Mouse (Mus musculus) testis, postnatal 14 days (tissue): ENCODE results near the gene Kcnab1.

Experiments used
- DNase-seq: peaks from one replicate; pipeline ENCODE4 v3.0.0; 2021; ENCODE audit warnings: low spot score

The Kcnab1 gene

DNA sequence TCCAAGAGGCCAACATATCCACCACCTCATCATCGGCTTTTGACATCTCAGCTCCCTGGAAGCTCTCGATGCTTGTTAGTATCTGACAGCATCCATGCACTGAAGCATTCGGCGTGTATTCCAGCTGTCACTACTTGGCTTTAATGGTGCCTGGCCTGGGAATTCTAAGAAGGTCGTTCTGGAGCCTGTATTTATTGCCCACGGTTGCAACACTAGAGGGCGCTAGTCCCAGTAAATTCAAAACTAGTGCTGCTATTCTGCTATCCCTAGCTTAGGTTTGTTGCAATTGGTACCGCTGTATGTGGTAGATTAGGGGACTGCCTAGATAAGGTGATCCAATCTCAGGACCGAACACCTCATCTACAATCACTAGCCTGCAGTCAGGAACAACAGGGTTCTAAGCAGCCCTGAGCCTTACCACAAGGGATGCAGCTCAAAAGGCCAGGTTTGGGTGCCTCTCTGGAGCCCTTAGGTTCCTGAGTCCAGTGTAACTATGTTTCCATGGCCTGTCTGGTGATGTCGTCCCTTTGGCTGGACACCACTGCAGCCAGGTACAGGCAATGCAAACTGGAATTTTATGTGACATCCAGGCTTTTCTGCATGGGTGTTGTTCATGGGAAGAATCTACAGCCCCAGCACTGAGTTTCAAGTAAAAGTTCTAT is 208.8 kb downstream of the Kcnab1 start:
- DNase-seq, result no peak

DNA sequence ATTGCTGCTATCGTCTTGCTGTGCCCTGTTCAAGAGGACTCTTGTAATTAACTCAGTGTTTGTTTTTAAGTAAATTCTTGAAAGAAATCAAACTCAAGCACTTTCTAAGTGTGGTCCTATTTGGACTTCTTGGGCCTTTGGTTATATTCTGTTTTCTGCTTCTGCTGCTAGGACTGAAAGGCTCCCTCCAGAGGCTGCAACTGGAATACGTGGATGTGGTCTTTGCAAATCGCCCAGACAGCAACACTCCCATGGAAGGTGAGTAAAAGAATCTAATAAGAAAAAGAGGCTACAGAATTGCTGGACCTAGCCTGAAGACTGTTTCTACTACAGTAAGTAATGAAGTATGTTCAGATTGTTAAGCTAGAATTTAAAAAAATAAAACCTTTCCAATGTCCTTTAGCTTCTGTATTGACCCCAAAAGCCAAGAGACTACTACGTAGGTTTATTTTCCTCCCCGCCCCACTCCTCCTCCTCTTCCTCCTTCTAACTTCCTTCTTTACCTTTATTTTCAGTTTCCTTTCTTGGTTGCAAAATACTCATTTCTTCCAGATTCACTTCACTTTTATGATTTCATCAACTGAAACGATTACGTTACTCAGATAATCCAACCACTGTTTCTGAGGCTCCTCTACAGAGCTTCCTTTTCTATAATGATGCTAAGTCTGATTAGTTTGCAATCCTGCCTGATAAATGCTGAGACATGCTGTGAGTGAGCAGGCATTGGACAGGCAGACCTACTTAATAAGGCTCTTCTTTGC is 210.2 kb downstream of the Kcnab1 start:
- no peak for DNase-seq

DNA sequence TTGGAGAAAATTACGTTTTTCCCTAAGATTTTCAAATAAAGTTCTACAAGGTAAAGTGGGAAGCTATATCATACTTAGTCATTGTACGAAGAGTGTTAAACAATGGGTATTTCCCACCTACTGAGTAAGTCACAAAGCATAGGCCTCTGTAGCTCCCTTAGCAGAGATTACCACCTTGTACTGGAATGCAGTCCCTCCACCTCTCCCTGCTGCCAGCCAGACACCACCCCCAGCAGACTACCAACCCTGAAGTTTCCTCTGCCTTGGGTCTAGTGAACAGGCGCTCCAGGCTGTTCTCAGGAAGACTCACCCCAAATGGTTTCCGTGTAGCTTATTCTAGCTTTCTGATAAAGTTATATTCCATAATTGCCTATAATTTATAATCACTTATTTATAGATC is 211.8 kb downstream of the Kcnab1 start:
- no peak for DNase-seq

DNA sequence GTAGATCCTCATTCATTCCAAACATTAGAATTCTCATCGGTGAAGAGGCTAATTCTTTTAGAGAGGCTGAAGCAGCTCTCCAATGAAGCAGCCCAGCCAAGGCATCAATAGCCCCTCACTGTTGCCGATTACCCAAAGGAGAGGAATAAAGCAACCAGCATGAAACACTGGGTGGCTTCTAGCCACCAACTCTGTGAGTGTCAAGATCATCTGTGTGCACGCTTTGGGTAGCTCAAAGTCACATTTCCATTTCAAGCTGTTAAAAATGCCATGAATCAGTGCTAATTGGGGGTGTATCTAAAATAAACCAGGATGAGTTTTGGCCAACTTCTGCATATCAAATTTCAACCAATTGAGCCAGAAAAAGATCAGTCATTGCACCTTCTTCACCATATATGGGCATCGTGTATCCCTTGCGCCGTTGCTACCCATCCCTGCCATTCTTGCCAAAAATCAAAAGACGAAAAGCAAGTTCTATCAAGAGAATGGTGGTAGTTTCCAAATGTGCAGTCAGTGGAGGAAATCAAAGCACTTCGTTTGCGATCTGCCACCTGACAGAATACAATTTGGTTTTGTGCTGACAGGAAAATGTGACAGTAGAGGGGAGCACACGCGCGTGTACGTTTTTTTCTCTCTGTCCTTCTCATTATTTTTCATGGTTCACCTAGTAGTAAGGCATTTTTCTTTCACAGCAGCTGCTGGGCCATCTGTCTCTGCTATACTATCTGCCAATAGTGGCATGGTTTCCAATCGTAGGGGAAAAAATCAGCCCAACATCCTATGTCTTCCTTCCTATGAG is 213.0 kb downstream of the Kcnab1 start:
- DNase-seq, result no peak

DNA sequence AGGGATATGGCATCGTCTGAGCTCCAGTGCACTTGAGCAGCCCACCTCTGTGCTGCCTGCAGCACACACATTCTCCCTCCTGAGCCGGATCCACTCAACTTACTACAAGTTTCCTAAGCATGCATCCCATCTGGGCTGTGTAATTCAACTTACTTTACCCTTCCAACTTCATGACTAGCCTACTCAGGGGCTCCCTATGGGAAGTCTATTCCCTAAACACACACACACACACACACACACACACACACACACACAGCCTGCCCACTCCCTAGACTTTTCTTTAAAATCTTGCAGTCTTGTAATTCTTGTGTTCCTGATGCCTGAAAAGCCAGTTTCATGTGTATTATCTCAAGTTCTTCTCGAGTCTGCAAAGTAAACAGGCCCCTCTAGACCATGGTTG is 216.1 kb downstream of the Kcnab1 start:
- no peak for DNase-seq

DNA sequence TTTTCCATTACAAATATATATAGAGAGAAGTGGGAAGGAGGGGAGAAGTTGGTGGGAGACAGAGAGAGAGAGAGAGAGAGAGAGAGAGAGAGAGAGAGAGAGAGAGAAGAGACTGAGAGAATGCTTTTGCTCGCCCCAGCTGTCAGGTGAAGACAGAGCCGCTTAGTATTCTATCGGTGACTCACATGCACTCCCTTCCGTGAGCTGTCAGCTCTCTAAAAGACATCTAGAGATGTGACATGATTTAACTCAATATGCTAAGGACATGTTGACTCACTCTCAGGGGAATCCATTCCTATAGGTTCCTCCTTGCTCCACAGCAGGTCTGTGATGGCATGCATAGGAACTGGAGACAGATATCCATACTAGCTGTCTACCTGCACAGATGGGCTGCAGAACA is 219.6 kb downstream of the Kcnab1 start:
- no peak for DNase-seq

DNA sequence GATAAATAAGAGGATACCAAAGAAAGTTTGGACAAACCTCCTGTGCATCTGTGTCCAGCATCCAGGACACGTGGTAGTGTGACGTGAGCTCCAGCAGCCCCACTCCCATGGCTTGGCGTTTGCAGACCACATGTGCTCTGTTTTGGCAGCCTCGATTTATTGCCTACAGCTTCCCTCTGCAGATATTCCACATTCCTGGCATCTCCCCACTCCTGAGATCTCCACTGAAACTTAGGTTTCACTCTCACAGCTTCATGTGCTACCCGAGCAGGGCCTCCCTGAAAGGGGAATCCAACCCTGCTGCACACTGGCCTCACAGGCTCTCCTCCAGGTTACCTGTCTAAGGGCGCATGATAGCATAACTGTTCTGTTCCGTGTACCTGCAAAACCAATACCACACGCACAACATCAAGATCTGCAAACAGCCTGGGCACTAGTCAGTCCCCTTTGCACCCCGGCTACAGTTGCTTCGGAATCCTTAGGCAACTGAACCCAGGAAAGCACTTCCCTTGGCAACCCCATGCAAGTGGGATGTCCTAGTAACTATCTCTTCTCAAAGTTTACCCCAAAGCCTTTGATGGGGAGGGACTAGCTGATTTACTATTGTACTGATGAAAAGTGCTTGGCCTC is 228.8 kb downstream of the Kcnab1 start:
- DNase-seq, result no peak

DNA sequence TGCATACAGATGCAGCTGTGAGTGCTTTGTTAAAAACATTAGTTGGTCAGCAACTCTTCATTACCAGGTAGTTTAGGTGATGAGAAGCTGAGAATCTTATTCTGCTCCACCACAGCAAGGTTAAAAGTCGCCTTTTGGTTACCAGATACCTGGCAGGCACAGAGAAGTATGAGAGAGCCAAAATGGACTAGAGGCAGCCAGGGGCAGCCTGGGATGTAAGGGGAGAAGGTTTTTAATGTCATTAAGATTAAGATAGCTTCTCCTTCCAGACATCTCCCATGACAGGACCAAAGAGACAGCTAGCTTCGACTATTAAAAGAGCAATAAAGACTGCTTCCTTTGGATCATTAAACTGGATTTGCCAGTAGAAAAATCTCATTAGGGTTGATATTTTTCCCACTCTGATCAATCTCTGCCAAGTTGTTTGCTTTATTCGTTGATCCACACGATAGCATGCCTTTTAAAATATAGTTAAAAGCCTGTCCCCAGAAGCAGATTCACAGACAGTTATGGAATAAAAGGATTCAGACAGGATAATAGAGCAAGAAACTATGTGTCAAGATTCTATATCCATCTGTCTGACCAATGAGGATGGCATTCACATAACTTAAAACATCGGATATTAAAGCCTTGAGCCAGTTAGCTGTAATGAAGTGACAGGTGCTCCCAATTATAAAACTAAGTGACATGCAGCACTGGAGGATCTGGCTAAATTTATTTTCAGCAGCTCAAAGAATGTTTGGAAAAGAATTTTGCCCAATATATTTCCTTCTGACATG is 231.2 kb downstream of the Kcnab1 start:
- no peak for DNase-seq

DNA sequence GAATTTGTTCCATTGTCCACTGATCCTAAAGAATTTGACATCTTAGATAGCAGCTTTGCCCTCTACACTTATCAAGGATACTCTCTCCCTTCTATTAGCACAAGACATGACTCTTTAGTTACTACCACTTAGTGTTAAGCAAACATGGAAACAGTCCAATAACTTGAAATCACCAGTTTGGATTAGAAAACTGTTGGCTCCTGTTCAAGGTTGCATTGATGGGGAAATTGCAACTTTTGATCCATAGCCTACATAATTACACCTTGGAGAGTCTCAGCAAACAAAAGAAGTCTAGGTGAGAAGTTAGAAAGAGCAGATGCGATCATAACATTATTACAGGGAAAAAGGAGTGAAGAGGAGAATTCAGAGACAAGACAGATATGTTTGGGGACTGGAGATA is 237.0 kb downstream of the Kcnab1 start:
- DNase-seq, result no peak

DNA sequence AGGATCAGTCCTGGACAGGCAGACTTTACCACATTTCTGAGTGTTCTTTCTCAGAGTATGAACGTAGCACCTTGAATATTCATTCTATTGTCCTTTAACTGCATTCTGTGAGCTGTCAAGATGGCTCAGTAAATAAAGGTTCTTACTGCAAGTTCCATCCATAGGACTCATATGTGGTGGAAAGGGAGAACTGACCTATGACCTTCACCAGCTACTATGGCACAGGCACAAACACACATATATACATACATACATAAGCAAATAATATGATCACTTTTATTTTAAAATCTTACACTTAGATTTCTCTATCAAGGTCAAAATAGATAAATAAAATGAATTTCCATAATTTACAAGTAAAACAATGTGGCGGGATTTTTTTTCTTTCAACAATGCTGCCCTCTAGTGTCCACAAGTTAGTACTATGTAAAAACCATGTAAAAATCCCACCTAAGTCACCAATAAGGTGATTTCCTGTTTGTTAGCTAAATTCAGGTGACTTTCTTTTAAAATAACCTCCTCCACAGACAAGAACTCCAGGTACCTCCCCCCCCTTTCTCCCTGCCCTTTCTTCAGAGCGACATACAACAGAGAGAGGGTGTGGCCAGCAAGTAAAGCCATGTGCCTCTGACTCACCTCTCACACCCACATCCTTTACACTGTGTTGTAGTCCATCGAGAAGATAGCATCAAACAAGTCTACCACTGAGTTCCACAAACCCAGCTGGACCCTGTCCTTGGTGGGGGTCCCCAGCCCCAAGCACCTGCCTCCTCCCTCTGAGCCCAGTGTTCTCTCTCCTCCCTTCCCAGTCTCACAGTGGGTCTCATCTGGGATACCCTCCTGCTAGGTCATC is 243.3 kb downstream of the Kcnab1 start:
- no peak for DNase-seq

DNA sequence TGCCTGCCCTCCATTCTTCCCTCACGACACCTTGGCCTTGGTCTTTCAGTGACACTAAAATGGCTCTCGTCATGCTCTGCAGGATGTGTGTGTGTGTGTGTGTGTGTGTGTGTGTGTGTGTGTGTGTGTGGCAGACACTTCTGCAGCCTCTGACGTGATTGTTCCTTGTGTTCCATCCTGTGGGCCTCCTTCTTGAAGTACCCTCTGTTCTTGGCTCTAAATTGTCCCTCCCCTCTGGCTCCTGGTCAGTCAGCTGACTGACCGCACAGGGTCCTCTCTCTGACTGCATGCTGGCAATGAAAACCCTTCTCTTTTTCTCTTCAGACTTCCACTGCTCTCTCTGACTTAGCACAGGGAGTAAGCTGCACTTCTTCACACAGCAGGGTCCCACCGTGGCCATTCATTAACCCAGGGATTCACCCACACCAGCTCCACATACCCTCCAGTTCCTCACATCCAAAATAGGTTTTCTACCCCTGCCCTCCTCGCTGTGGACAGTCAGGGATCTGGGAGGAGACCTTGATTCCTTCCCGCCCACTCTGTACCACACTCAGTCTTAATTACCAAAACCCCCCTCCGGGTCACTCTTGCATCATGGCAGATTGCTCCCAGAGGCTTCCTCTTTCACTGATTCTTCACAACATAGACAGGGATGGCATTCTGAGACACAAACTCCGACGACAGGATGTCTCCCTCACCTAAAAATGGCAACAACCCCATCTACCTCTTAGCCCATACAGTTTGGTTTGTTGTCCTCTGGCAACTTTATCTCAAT is 244.3 kb downstream of the Kcnab1 start:
- DNase-seq, result no peak

DNA sequence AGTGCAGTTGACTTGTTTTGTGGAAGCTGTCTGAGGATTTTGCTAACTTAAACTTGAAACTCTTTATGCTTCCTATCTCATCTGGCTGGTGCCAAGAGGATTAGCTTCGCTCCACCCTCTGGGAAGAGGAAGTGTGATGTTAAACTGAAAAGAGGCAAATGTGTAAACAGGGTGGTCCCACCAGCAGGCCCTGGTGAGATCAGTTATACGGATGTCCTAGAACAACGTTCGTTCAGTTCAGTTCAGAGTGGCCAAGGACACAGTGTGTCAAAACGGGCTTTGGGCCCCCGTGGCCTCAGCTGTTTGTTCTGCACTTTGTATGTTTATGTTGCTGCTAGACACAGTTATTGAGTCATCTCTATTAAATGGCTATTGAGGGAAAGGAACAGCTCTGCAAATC is 246.3 kb downstream of the Kcnab1 start:
- no peak for DNase-seq

DNA sequence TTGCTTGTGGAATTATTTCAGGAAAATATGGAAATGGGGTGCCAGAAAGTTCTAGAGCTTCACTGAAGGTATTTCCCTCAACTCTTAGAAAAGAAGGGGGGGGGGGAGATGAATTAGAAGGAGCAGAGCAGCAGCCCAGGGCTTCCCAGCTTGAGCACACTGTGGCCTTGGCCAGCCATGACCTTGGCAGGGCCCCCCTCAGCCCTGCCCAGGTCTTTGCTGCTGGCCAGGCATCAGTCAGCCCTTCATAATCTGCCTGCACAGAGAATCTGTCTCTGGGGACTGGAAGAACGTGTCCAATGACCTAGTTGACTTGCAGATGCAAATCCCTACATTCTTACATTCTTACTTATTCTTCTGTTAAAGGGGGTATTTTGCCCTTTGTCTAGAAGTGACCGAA is 249.1 kb downstream of the Kcnab1 start:
- DNase-seq, result no peak

DNA sequence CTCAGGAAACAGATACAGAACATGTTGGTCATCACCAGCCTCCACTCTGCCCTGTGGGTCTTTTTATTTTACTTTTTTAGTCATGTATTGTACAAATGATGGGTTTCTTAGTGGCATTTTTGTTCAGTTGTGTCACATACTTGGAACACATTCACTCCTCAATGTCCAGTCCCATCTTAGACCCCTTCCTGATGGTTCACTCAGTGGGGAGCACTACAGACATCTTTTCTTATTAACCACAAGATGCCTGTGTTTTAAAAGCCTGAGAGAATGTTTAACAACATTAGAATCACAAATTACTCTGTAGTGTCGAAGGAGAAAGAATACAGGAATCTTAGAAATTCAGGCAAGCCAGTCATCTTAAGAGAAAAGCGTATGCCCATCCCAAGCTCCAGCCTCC is 249.7 kb downstream of the Kcnab1 start:
- no peak for DNase-seq

DNA sequence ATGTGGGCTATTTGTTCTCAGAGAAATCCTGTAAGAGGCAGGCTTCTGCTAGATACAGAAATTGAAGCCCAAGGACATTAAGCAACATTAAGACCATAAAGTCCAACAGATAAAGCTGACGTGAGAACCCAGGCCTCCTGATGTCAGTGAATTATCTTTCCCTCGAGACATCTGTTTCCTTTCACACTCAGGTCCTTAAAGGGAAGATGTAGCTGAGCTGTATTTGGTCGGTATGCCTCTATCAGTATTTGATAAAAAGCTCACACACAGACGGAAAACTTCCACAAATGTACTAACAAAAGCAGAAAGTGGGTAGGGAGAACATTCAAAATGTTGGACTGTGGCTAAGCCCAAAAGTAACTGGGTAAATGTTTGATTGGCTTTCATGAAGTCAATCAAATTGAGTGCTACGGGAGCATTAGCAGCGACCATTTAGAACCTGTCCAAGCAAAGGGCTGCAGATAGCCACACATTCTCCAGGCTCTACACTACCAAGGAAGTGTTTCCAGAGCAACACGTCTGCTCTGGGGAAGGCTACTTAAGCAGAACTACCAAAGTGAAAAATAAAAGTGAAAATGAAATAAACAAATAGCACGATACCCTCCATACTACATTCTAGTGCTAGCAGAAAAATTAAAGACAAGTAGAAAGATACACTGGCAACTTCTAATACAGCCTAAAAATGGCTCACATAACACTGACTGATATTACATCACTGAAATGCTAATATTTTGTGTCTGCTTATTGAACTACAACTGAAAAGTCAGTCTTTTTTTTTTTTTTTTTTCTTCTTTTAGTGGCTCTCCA is 251.2 kb downstream of the Kcnab1 start:
- DNase-seq, result no peak

DNA sequence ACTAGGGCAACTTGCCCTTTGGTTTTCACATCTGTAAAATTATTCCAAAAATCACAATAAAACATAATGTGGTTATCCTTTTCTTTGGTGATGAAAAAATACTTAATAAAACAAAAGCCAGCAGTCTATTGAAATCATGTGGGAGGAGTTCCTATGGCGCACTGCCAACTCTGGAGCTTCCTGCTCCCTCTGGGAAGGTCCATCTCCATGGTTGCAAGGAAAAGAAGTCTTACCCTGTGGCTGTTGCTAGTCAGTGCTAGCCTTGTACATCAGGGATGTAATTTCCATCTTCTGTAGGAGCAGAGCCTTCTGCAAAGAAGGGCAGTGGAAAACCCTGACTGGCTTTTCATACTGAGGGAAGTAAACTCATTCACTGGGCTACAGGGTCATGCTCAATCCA is 254.3 kb downstream of the Kcnab1 start:
- DNase-seq, result no peak

DNA sequence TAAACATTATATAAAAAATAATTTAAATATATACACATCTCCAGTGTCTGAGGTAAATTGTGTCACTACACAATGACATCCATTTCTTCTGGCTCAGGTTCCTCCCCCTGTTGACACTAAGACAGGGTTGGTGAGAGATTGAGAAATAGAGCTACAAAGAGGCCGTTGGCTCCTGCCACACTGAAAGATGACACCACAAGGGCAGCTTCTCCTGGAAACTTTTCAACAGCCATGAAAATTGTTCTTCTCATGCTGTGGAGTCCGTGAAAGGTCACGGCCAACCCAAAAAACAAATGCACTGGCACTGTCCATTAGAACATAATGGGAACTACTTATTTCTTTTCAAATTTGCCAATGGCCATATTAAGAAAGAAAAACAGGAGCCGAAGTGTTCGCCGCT is 256.0 kb downstream of the Kcnab1 start:
- DNase-seq, result no peak

DNA sequence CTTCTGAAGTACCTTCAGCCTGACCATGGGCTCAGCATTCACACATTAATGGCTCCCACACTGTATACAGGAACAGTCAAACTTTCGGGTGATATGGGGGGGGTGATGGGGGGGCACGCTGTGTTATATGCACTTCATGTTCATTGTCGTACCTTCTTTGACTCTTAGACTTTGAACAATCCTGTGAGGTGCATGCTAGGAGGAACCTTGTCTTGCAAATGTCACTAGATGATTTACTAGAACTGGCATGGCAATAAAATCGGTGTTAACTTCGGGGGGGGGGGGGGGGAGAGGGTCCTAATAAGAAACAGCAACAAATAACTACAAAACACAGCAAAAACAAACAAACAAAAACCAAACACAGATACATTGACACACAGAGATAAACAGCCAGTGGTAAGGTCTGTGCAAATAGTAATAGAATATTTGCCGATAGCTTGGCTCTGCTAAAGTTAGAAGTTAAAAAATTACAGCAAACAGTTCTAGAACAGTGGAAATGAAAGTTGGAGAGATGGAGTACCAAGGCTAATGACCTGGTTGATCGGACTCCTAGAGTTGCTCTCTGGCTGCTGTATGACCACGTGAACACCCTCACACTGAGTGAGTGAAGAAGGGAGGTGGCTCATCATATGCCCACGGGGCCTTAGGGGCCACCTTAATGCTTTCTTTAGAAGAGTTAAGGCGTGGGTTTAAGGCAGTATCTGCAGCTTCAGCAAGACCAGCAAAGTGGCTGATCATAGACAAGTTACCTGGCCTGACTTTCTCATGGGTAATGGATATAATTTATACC is 256.9 kb downstream of the Kcnab1 start:
- DNase-seq, result no peak
